Mouse (Mus musculus) left cerebral cortex, adult 2 months (tissue): ENCODE measurements at regions not wholly inside any gene's neighbourhood (a gene's known extent, or its start where the extent isn't known, plus 50 kb on each side); places are given as distances from the start of the nearest gene placed in this dataset.

Experiments
- DNase-seq, 2 experiments: peaks; one replicate each; pipeline ENCODE4 v3.0.0; 2021 to 2022; ENCODE audit warnings: low spot score in 2 of 2, mixed read lengths in 1 of 2; ENCODE audit errors: extremely low spot score in 1 of 2
- H3K27ac ChIP-seq: fragments of 200-600 bp; 2 replicates; pipeline ENCODE4 v1.8.1; 2022
- H3K4me3 ChIP-seq: fragments of 200-600 bp; 2 replicates; pipeline ENCODE4 v1.8.1; 2022
- CTCF ChIP-seq: fragments of 200-600 bp; IDR thresholded peaks from 2 replicates; pipeline ENCODE4 v1.8.1; 2022; ENCODE audit warnings: antibody characterized with exemption, mild to moderate bottlenecking, moderate library complexity
- intact Hi-C: fragments of 180-260 bp; cut with DNase I; formaldehyde crosslinking; loops from one replicate; pipeline ENCODE4 v1.15.1; 2025

- no peak overlapping the region for H3K4me3 ChIP-seq
- no peak for TF ChIP-seq CTCF
- intact Hi-C loops = loop anchor here (2.0 kb wide), 1 partner anchor 71 kb away; no protein-coding TSS in a partner anchor
- peak; percentile 11 to 18 for DNase-seq
- no peak overlapping the region for H3K27ac ChIP-seq
These were observed 158.7 kb upstream of the Hs3st4 start for GRCm38 (mm10) chr7:123823976-123824375.

- TF ChIP-seq CTCF = no peak
- DNase-seq = no peak
- intact Hi-C loops = no loop called here
- no peak overlapping the region for H3K4me3 ChIP-seq
- no peak overlapping the region for H3K27ac ChIP-seq
These were observed 156.3 kb upstream of the Hs3st4 start for GRCm38 (mm10) chr7:123826406-123826805.

- no peak for DNase-seq
- intact Hi-C loops = no loop called here
- Histone ChIP-seq H3K27ac (no peak overlapping the region), H3K4me3 (no peak overlapping the region)
- TF ChIP-seq CTCF = no peak
These were observed 140.1 kb upstream of the Hs3st4 start for GRCm38 (mm10) chr7:123842552-123842951.

GRCm38 (mm10) chr7:123847081-123847480 lies 135.6 kb upstream of the Hs3st4 start:
- TF ChIP-seq CTCF = no peak

GRCm38 (mm10) chr7:123848644-123849043 lies 134.0 kb upstream of the Hs3st4 start:
- Histone ChIP-seq H3K4me3 (no peak overlapping the region), H3K27ac (no peak overlapping the region)
- no peak for DNase-seq
- TF ChIP-seq CTCF = no peak
- intact Hi-C loops = no loop called here

More at GRCm38 (mm10) chr7:123847081-123847480, 135.6 kb upstream of the Hs3st4 start:
- no peak overlapping the region for H3K4me3 ChIP-seq
- H3K27ac ChIP-seq = no peak overlapping the region
- intact Hi-C loops = no loop called here
- DNase-seq = no peak

GRCm38 (mm10) chr7:123849220-123849619 lies 133.4 kb upstream of the Hs3st4 start:
- no peak for DNase-seq
- H3K4me3 ChIP-seq = no peak overlapping the region
- intact Hi-C loops = no loop called here
- no peak overlapping the region for H3K27ac ChIP-seq
- TF ChIP-seq CTCF = no peak

- no peak for DNase-seq
- no peak overlapping the region for H3K27ac ChIP-seq
- H3K4me3 ChIP-seq = no peak overlapping the region
- intact Hi-C loops = no loop called here
- peak; percentile 40 for TF ChIP-seq CTCF
These were observed 132.1 kb upstream of the Hs3st4 start for GRCm38 (mm10) chr7:123850272-123851197.

GRCm38 (mm10) chr7:123857539-123857938 lies 125.1 kb upstream of the Hs3st4 start:
- H3K27ac ChIP-seq = no peak overlapping the region
- no peak for TF ChIP-seq CTCF
- H3K4me3 ChIP-seq = no peak overlapping the region
- DNase-seq = no peak
- intact Hi-C loops = no loop called here

GRCm38 (mm10) chr7:123861706-123862105 lies 121.0 kb upstream of the Hs3st4 start:
- no peak overlapping the region for H3K27ac ChIP-seq
- intact Hi-C loops = no loop called here
- H3K4me3 ChIP-seq = no peak overlapping the region
- no peak for TF ChIP-seq CTCF
- no peak for DNase-seq

GRCm38 (mm10) chr7:123896759-123897444 lies 85.8 kb upstream of the Hs3st4 start:
- no peak for DNase-seq
- intact Hi-C loops = no loop called here
- no peak overlapping the region for H3K27ac ChIP-seq
- TF ChIP-seq CTCF = no peak
- no peak overlapping the region for H3K4me3 ChIP-seq

GRCm38 (mm10) chr7:123907946-123908840 lies 74.5 kb upstream of the Hs3st4 start:
- intact Hi-C loops = no loop called here
- no peak for DNase-seq
- H3K4me3 ChIP-seq = no peak overlapping the region
- no peak for TF ChIP-seq CTCF
- H3K27ac ChIP-seq = no peak overlapping the region
